Mouse (Mus musculus) MEL (cell line): ENCODE results near the gene Pigyl. TPM values are rescaled to one million over a fixed set of nuclear protein-coding genes. Genes with fewer than 3 reads are reported as not detected.

Source experiments
- DNase-seq: peaks from one replicate; pipeline ENCODE4 v3.0.0; 2011; ENCODE audit warnings: low read depth, low spot score
- H3K27ac ChIP-seq: 2 replicates; pipeline ENCODE4 v1.5.1; 2012; ENCODE audit warnings: low read depth, mild to moderate bottlenecking, control low read depth, low read length, moderate library complexity; ENCODE audit not compliant: control insufficient read depth
- H3K27me3 ChIP-seq, 2 experiments: fragments of 150-350 bp in 1 of 2; sonication (generic) in 1 of 2; 2 replicates each; pipeline ENCODE4 v1.6.1; 2012; ENCODE audit warnings: low read length in 2 of 2, mild to moderate bottlenecking in 2 of 2, improper control_type of control experiment in 1 of 2, moderate library complexity in 1 of 2; ENCODE audit not compliant: insufficient read depth in 2 of 2, control insufficient read depth in 1 of 2
- H3K36me3 ChIP-seq, 2 experiments: 2 replicates each; pipeline ENCODE4 v1.6.1; 2012 to 2014; ENCODE audit warnings: low read length in 2 of 2, improper control_type of control experiment in 1 of 2, inconsistent platforms in 1 of 2, mild to moderate bottlenecking in 1 of 2; ENCODE audit not compliant: insufficient read depth in 2 of 2, control insufficient read depth in 1 of 2
- H3K4me1 ChIP-seq, 2 experiments: fragments of 150-350 bp in 1 of 2; sonication (generic) in 1 of 2; 2 replicates each; pipeline ENCODE4 v1.6.1; 2012; ENCODE audit warnings: low read length in 2 of 2, improper control_type of control experiment in 1 of 2, mild to moderate bottlenecking in 1 of 2; ENCODE audit not compliant: insufficient read depth in 2 of 2, control insufficient read depth in 1 of 2
- H3K4me3 ChIP-seq, 2 experiments: fragments of 150-350 bp in 1 of 2; sonication (generic) in 1 of 2; 2 replicates each; pipeline ENCODE4 v1.5.1; 2012; ENCODE audit warnings: low read depth in 2 of 2, low read length in 2 of 2, mild to moderate bottlenecking in 2 of 2, moderate library complexity in 2 of 2, control low read depth in 1 of 2, improper control_type of control experiment in 1 of 2; ENCODE audit not compliant: control insufficient read depth in 1 of 2, insufficient read depth in 1 of 2
- H3K79me2 ChIP-seq: 2 replicates; pipeline ENCODE4 v1.6.1; 2012; ENCODE audit warnings: mild to moderate bottlenecking, low read length, moderate library complexity; ENCODE audit not compliant: control insufficient read depth, poor library complexity, insufficient read depth
- H3K9ac ChIP-seq: 2 replicates; pipeline ENCODE4 v1.6.1; 2012; ENCODE audit warnings: low read depth, mild to moderate bottlenecking, control low read depth, low read length, moderate library complexity; ENCODE audit not compliant: control insufficient read depth, poor library complexity, severe bottlenecking
- H3K9me3 ChIP-seq: fragments of 150-350 bp; sonication (generic); replicated peaks from 2 replicates; pipeline ENCODE4 v1.6.1; 2012; ENCODE audit warnings: mild to moderate bottlenecking, low read length, improper control_type of control experiment, moderate library complexity; ENCODE audit not compliant: insufficient read depth
- BHLHE40 ChIP-seq: IDR thresholded peaks from 2 replicates; pipeline ENCODE4 v1.6.1; 2012; ENCODE audit warnings: low read depth, mild to moderate bottlenecking, inconsistent platforms, low read length, improper control_type of control experiment, borderline replicate concordance
- CHD1 ChIP-seq: IDR thresholded peaks from 2 replicates; pipeline ENCODE4 v1.6.1; 2012; ENCODE audit warnings: low read depth, mild to moderate bottlenecking, inconsistent platforms, low read length, improper control_type of control experiment
- CHD2 ChIP-seq: IDR thresholded peaks from 2 replicates; pipeline ENCODE4 v1.6.1; 2011; ENCODE audit warnings: low read length, improper control_type of control experiment
- CTCF ChIP-seq, 3 experiments: IDR thresholded peaks in 2 of 3; conservative IDR thresholded peaks in 1 of 3; 2 replicates each; pipeline ENCODE4 v1.5.1; 2011 to 2012; ENCODE audit warnings: low read length in 3 of 3, low read depth in 2 of 3, mild to moderate bottlenecking in 2 of 3, improper control_type of control experiment in 1 of 3, inconsistent platforms in 1 of 3, mixed read lengths in 1 of 3, moderate library complexity in 1 of 3; ENCODE audit not compliant: control insufficient read depth in 1 of 3, insufficient read depth in 1 of 3, poor library complexity in 1 of 3, severe bottlenecking in 1 of 3
- E2F4 ChIP-seq: IDR thresholded peaks from 2 replicates; pipeline ENCODE4 v1.6.1; 2011; ENCODE audit warnings: low read depth, low read length, improper control_type of control experiment, borderline replicate concordance
- EP300 ChIP-seq, 2 experiments: IDR thresholded peaks; 2 replicates each; pipeline ENCODE4 v1.6.1; 2011; ENCODE audit warnings: improper control_type of control experiment in 2 of 2, low read length in 2 of 2, low read depth in 1 of 2, mild to moderate bottlenecking in 1 of 2
- ETS1 ChIP-seq: IDR thresholded peaks from 2 replicates; pipeline ENCODE4 v1.6.1; 2012; ENCODE audit warnings: low read depth, mild to moderate bottlenecking, inconsistent platforms, low read length, improper control_type of control experiment, moderate library complexity
- GABPA ChIP-seq: IDR thresholded peaks from 2 replicates; pipeline ENCODE4 v1.6.1; 2012; ENCODE audit warnings: low read depth, mild to moderate bottlenecking, inconsistent platforms, low read length, improper control_type of control experiment, moderate library complexity
- GATA1 ChIP-seq: IDR thresholded peaks from 2 replicates; pipeline ENCODE4 v1.6.1; 2011; ENCODE audit warnings: low read depth, low read length, improper control_type of control experiment
- HCFC1 ChIP-seq: IDR thresholded peaks from 2 replicates; pipeline ENCODE4 v1.6.1; 2012; ENCODE audit warnings: low read depth, mild to moderate bottlenecking, inconsistent platforms, low read length, improper control_type of control experiment, moderate library complexity
- JUND ChIP-seq: IDR thresholded peaks from 2 replicates; pipeline ENCODE4 v1.6.1; 2011; ENCODE audit warnings: low read depth, mild to moderate bottlenecking, improper control_type of control experiment, low read length
- KAT2A ChIP-seq: conservative IDR thresholded peaks from 2 replicates; pipeline ENCODE4 v1.6.1; 2012; ENCODE audit warnings: low read depth, low read length, improper control_type of control experiment, inconsistent platforms
- MAFK ChIP-seq: IDR thresholded peaks from 2 replicates; pipeline ENCODE4 v1.6.1; 2011; ENCODE audit warnings: low read depth, mild to moderate bottlenecking, low read length, improper control_type of control experiment, borderline replicate concordance
- MAX ChIP-seq: IDR thresholded peaks from 2 replicates; pipeline ENCODE4 v1.6.1; 2011; ENCODE audit warnings: low read length, improper control_type of control experiment
- MEF2A ChIP-seq: IDR thresholded peaks from 2 replicates; pipeline ENCODE4 v1.6.1; 2014; ENCODE audit warnings: low read depth, mild to moderate bottlenecking, inconsistent platforms, low read length, improper control_type of control experiment; ENCODE audit not compliant: poor library complexity, insufficient replicate concordance, severe bottlenecking; ENCODE audit errors: extremely low read depth
- MYB ChIP-seq: IDR thresholded peaks from 2 replicates; pipeline ENCODE4 v1.6.1; 2011; ENCODE audit warnings: mild to moderate bottlenecking, low read depth, low read length, improper control_type of control experiment
- NELFE ChIP-seq: IDR thresholded peaks from 2 replicates; pipeline ENCODE4 v1.6.1; 2011; ENCODE audit warnings: low read depth, low read length, improper control_type of control experiment
- NRF1 ChIP-seq: IDR thresholded peaks from 2 replicates; pipeline ENCODE4 v1.6.1; 2014; ENCODE audit warnings: low read depth, mild to moderate bottlenecking, inconsistent platforms, low read length, improper control_type of control experiment, moderate library complexity; ENCODE audit not compliant: poor library complexity, insufficient read depth, severe bottlenecking
- POLR2AphosphoS2 ChIP-seq: IDR thresholded peaks from 2 replicates; pipeline ENCODE4 v1.6.1; 2011; ENCODE audit warnings: low read length, improper control_type of control experiment
- POLR2AphosphoS5 ChIP-seq: IDR thresholded peaks from 2 replicates; pipeline ENCODE4 v1.6.1; 2012; ENCODE audit warnings: low read depth, borderline replicate concordance, mild to moderate bottlenecking, inconsistent platforms, low read length, moderate library complexity, mixed read lengths
- RAD21 ChIP-seq: IDR thresholded peaks from 2 replicates; pipeline ENCODE4 v1.6.1; 2011; ENCODE audit warnings: mild to moderate bottlenecking, low read depth, low read length, improper control_type of control experiment
- SIN3A ChIP-seq: IDR thresholded peaks from 2 replicates; pipeline ENCODE4 v1.6.1; 2012; ENCODE audit warnings: low read length, improper control_type of control experiment, inconsistent platforms
- SMC3 ChIP-seq: IDR thresholded peaks from 2 replicates; pipeline ENCODE4 v1.6.1; 2011; ENCODE audit warnings: low read depth, low read length, improper control_type of control experiment
- TAL1 ChIP-seq: IDR thresholded peaks from 2 replicates; pipeline ENCODE4 v1.6.1; 2012; ENCODE audit warnings: mild to moderate bottlenecking, inconsistent platforms, low read length, moderate library complexity, mixed read lengths
- TBP ChIP-seq: IDR thresholded peaks from 2 replicates; pipeline ENCODE4 v1.8.0; 2011; ENCODE audit warnings: low read depth, low read length, improper control_type of control experiment
- TCF12 ChIP-seq: IDR thresholded peaks from 2 replicates; pipeline ENCODE4 v1.6.1; 2014; ENCODE audit warnings: low read depth, mild to moderate bottlenecking, inconsistent platforms, low read length, improper control_type of control experiment, moderate library complexity
- USF1 ChIP-seq: IDR thresholded peaks from 2 replicates; pipeline ENCODE4 v1.6.1; 2014; ENCODE audit warnings: low read depth, mild to moderate bottlenecking, inconsistent platforms, low read length, improper control_type of control experiment, moderate library complexity
- ZKSCAN1 ChIP-seq: IDR thresholded peaks from 2 replicates; pipeline ENCODE4 v1.6.1; 2012; ENCODE audit warnings: low read depth, mild to moderate bottlenecking, inconsistent platforms, low read length, improper control_type of control experiment, moderate library complexity
- ZMIZ1 ChIP-seq: IDR thresholded peaks from 2 replicates; pipeline ENCODE4 v1.6.1; 2012; ENCODE audit warnings: low read depth, mild to moderate bottlenecking, inconsistent platforms, low read length, improper control_type of control experiment, moderate library complexity
- ZNF384 ChIP-seq: IDR thresholded peaks from 2 replicates; pipeline ENCODE4 v1.6.1; 2012; ENCODE audit warnings: low read depth, mild to moderate bottlenecking, inconsistent platforms, low read length, improper control_type of control experiment
- polyA plus RNA-seq, 2 experiments: library from polyadenylated mRNA; stranded (reverse) in 1 of 2; unstranded in 1 of 2; fragments of >175 nt in 1 of 2; fragments of >200 nt in 1 of 2; gene quantifications; 2 replicates each; pipeline versions ENCODE4 v1.2.1 to v1.2.4; 2012; ENCODE audit warnings: low replicate concordance in 2 of 2, low read depth in 1 of 2; ENCODE audit not compliant: insufficient read length in 2 of 2, insufficient read depth in 1 of 2, missing spikeins in 1 of 2
- total RNA-seq: library from RNA; depleted of rRNA; stranded (reverse); fragments of 300-350 nt; gene quantifications from 2 replicates; pipeline ENCODE4 v1.2.3, GENCODE M21; 2012

The Pigyl gene
- total and polyA plus RNA-seq, 3 experiments, result 103 to 146 TPM; not detected in 1

GRCm38 (mm10) chr9:22144304-22144965 lies 12.2 kb upstream of the Pigyl start (continued):
- TF ChIP-seq TAL1 (no peak), TBP (peak; percentile 98), RAD21 (no peak), JUND (no peak), USF1 (peak; percentile 86), ETS1 (peak; percentile 94), GABPA (no peak), EP300 (IDR thresholded peaks at IDR 0.05; ENCODE audit: low read depth in 1 of 2, low read length in 2 of 2) (peak; percentile 87 to 89), MEF2A (no peak), E2F4 (0 out of 2 replicates have a peak, but pooled peaks have one; percentile 46), TCF12 (peak; percentile 56; the same call in 1 of the 2 replicates), ZNF384 (peak; percentile 49; the same call in 1 of the 2 replicates), CHD1 (no peak), ZMIZ1 (no peak), SMC3 (peak; percentile 27), HCFC1 (peak; percentile 50; the same call in 1 of the 2 replicates), MAFK (peak; percentile 61), POLR2AphosphoS5 (no peak), ZKSCAN1 (no peak), CTCF (IDR thresholded peaks at IDR 0.05 in 2 of 3, conservative IDR thresholded peaks at IDR 0.05 in 1 of 3; ENCODE audit: control insufficient read depth in 1 of 3, insufficient read depth in 1 of 3, low read depth in 2 of 3, low read length in 3 of 3, poor library complexity in 1 of 3, severe bottlenecking in 1 of 3) (peak in 1 of 3 experiments; percentile 28; a peak in 1 of 6 replicates), MYB (peak; percentile 68)

DNA sequence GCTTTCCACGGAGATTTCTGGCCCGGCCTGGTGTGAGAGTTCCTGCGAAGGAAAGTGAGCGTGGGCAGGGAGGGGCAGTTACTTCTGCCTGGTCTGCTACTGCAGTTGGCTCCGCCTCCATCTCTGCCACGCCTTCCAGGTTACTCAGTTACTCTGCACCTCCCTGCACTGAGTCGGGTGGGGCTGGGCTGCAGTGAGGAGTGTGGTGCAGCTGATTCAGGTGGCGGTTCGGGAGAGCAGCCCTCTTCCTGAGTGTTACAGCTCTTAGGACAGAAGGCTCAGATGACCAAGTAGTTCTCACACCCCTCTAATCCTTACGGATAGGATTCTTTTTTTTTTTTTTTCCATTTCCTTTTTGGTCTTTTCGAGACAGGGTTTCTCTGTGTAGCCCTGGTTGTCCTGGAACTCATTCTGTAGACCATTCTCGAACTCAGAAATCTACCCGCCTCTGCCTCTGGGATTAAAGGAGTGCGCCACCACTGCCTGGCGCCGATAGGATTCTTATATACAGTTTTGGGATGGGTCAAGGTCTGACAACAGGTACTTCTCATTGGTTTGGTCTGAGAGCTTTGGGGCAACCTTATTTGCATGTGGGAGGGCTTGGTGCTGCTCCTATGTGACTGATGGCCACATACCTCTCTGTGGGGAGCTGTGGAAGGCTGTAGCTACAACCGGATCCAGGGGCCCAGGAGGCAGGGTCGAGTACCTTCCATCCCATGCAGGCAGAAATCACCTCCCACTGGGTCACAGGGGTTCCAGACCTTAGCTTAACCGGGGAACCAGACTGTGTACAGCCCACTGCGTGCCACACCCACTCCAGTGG lies 7.0 kb upstream of the Pigyl start:
- no peaks in the 10 kb centered on the region for H3K27me3 ChIP-seq
- peak overlapping the region; percentile 32 for H3K9ac ChIP-seq
- H3K9me3 ChIP-seq, result no peaks in the 10 kb centered on the region
- H3K4me1 ChIP-seq, result peaks cover 8 to 22% of the 10 kb centered on the region in 2 experiments
- H3K4me3 ChIP-seq, result peak overlapping the region; percentile 24 to 33
- no peaks in the 10 kb centered on the region for H3K79me2 ChIP-seq
- no peak overlapping the region for H3K27ac ChIP-seq
- peaks cover 0 to 16% of the 10 kb centered on the region in 2 experiments; a peak in 2 of 4 replicates for H3K36me3 ChIP-seq
- DNase-seq, result peak; percentile 94
- TF ChIP-seq MAX (no peak; the same call in 1 of the 2 replicates), NRF1 (no peak; the same call in 1 of the 2 replicates), NELFE (peak; percentile 54), ZKSCAN1 (no peak), CHD2 (no peak), CHD1 (no peak), EP300 (IDR thresholded peaks at IDR 0.05; ENCODE audit: low read depth in 1 of 2, low read length in 2 of 2) (no peak; a peak in 2 of 4 replicates), TBP (peak; percentile 85; the same call in 1 of the 2 replicates), E2F4 (no peak), SIN3A (peak; percentile 56), MYB (no peak), GABPA (no peak), POLR2AphosphoS2 (peak; percentile 66), BHLHE40 (no peak), KAT2A (no peak; the same call in 1 of the 2 replicates), MAFK (no peak), GATA1 (no peak), CTCF (IDR thresholded peaks at IDR 0.05 in 2 of 3, conservative IDR thresholded peaks at IDR 0.05 in 1 of 3; ENCODE audit: control insufficient read depth in 1 of 3, insufficient read depth in 1 of 3, low read depth in 2 of 3, low read length in 3 of 3, poor library complexity in 1 of 3, severe bottlenecking in 1 of 3) (no peak), ZMIZ1 (peak; percentile 90)
